Mouse (Mus musculus) intestine, embryonic 14.5 days (tissue): Measurements from ENCODE around the gene Ankrd34c. TPM values are rescaled to one million over a fixed set of nuclear protein-coding genes. Genes with fewer than 3 reads are reported as not detected.

ENCODE experiments used
- ATAC-seq: fragments of 200-750 bp; cut with Nextera tagmentation; replicated peaks from 2 replicates; pipeline ENCODE4 v1.8.0; 2017; ENCODE audit warnings: low read depth, moderate number of reproducible peaks, moderate TSS enrichment, moderate library complexity; ENCODE audit not compliant: low FRiP score, low TSS enrichment
- DNase-seq: peaks from one replicate; pipeline ENCODE4 v3.0.0-alpha.2; 2018; ENCODE audit warnings: low spot score
- H3K27ac ChIP-seq: fragments of 300-500 bp; sonication (generic); 2 replicates; pipeline ENCODE4 v1.5.1; 2014; ENCODE audit warnings: low read depth, mild to moderate bottlenecking, control low read depth
- H3K27me3 ChIP-seq: fragments of 300-500 bp; sonication (generic); replicated peaks from 2 replicates; pipeline ENCODE4 v1.6.1; 2014; ENCODE audit warnings: low read length, control low read depth; ENCODE audit not compliant: control insufficient read depth, insufficient read depth
- H3K36me3 ChIP-seq: fragments of 300-500 bp; sonication (generic); 2 replicates; pipeline ENCODE4 v1.6.1; 2014; ENCODE audit warnings: low read length, control low read depth; ENCODE audit not compliant: control insufficient read depth, insufficient read depth
- H3K4me1 ChIP-seq: fragments of 300-500 bp; sonication (generic); replicated peaks from 2 replicates; pipeline ENCODE4 v1.6.1; 2014; ENCODE audit warnings: low read length, control low read depth, mixed read lengths; ENCODE audit not compliant: control insufficient read depth, insufficient read depth
- H3K4me2 ChIP-seq: fragments of 300-500 bp; sonication (generic); 2 replicates; pipeline ENCODE4 v1.6.1; 2014; ENCODE audit warnings: low read length
- H3K4me3 ChIP-seq: fragments of 300-500 bp; sonication (generic); 2 replicates; pipeline ENCODE4 v1.5.1; 2014; ENCODE audit warnings: low read depth, low read length, control low read depth, mixed read lengths
- H3K9ac ChIP-seq: fragments of 300-500 bp; sonication (generic); 2 replicates; pipeline ENCODE4 v1.6.1; 2014; ENCODE audit warnings: mild to moderate bottlenecking, low read length
- H3K9me3 ChIP-seq: fragments of 300-500 bp; sonication (generic); 2 replicates; pipeline ENCODE4 v1.6.1; 2016; ENCODE audit warnings: low read length, control low read depth; ENCODE audit not compliant: control insufficient read depth
- WGBS: fragments of 180-500 bp; shearing (Covaris S2); extraction: QIAGEN DNeasy Blood & Tissue Kit; methylation state at CpG from one replicate; pipeline ENCODE4 v1.1.7; 2014; 5-methylcytosine and 5-hydroxymethylcytosine counted together
- polyA plus RNA-seq: library from polyadenylated mRNA; unstranded; fragments of >200 nt; fragmentation: Nextera tagmentation; extraction: Ambion mirVana; gene quantifications from 2 replicates; pipeline ENCODE4 v1.2.1, GENCODE M21; 2014

The Ankrd34c gene
- polyA plus RNA-seq, 1 experiment from 2014 or later = 0.04 TPM

GRCm38 (mm10) chr9:89740041-89740440 lies 1.8 kb upstream of the Ankrd34c start:
- no peak for ATAC-seq
- Histone ChIP-seq H3K27me3 (peaks cover 11% of the 10 kb centered on the region), H3K4me2 (no peak overlapping the region), H3K9ac (no peak overlapping the region), H3K4me1 (no peaks in the 10 kb centered on the region), H3K27ac (no peak overlapping the region), H3K36me3 (no peaks in the 10 kb centered on the region), H3K9me3 (no peaks in the 10 kb centered on the region), H3K4me3 (no peak overlapping the region)
- no peak for DNase-seq

- no peak for ATAC-seq
- Histone ChIP-seq H3K27me3 (peaks cover 11% of the 10 kb centered on the region), H3K4me2 (no peak overlapping the region), H3K9ac (no peak overlapping the region), H3K9me3 (no peaks in the 10 kb centered on the region), H3K4me1 (no peaks in the 10 kb centered on the region), H3K4me3 (no peak overlapping the region), H3K36me3 (no peaks in the 10 kb centered on the region), H3K27ac (no peak overlapping the region)
- WGBS = 9% methylated on average over 6 of the region's 6 CpGs
- no peak for DNase-seq
Observed at GRCm38 (mm10) chr9:89737888-89738287, 387 bp downstream of the Ankrd34c start.

- DNase-seq = peak; percentile 88
- Histone ChIP-seq H3K9me3 (no peaks in the 10 kb centered on the region), H3K4me1 (no peaks in the 10 kb centered on the region), H3K36me3 (no peaks in the 10 kb centered on the region), H3K4me2 (no peak overlapping the region), H3K27ac (no peak overlapping the region), H3K9ac (no peak overlapping the region), H3K27me3 (peaks cover 11% of the 10 kb centered on the region), H3K4me3 (no peak overlapping the region)
- peak; percentile 70; the same call in 1 of the 2 replicates for ATAC-seq
- 6% methylated on average over 20 of the region's 20 CpGs for WGBS
Observed at GRCm38 (mm10) chr9:89736932-89737705, 1.2 kb downstream of the Ankrd34c start.

- Histone ChIP-seq H3K4me2 (no peak overlapping the region), H3K9ac (no peak overlapping the region), H3K27me3 (no peaks in the 10 kb centered on the region), H3K4me1 (peaks cover 9% of the 10 kb centered on the region), H3K27ac (no peak overlapping the region), H3K36me3 (peaks cover under 1% of the 10 kb centered on the region), H3K4me3 (no peak overlapping the region), H3K9me3 (no peaks in the 10 kb centered on the region)
- no peak for DNase-seq
- WGBS = 26% methylated on average over 4 of the region's 4 CpGs
- ATAC-seq = no peak
Observed at GRCm38 (mm10) chr9:89706906-89707305, 31.4 kb downstream of the Ankrd34c start.

GRCm38 (mm10) chr9:89705197-89705533 lies 33.1 kb downstream of the Ankrd34c start:
- Histone ChIP-seq H3K36me3 (peaks cover 18% of the 10 kb centered on the region), H3K9ac (peak overlapping the region; percentile 64), H3K27me3 (no peaks in the 10 kb centered on the region), H3K4me1 (peaks cover 9% of the 10 kb centered on the region), H3K4me2 (peak overlapping the region; percentile 75), H3K4me3 (peak overlapping the region; percentile 60), H3K9me3 (no peaks in the 10 kb centered on the region), H3K27ac (peak overlapping the region; percentile 77; the same call in 1 of the 2 replicates)
- peak; percentile 38; the same call in 1 of the 2 replicates for ATAC-seq
- DNase-seq = no peak
- 10% methylated on average over 10 of the region's 10 CpGs for WGBS

- DNase-seq = peak; percentile 89
- ATAC-seq = peak; percentile 99
- Histone ChIP-seq H3K9ac (peak within 1 kb of the TSS; percentile 81), H3K36me3 (peaks cover 24% of the 10 kb centered on the region), H3K27me3 (no peaks in the 10 kb centered on the region), H3K4me1 (peaks cover 9% of the 10 kb centered on the region), H3K4me2 (peak within 1 kb of the TSS; percentile 75), H3K4me3 (peak within 1 kb of the TSS; percentile 60), H3K27ac (peak within 1 kb of the TSS; percentile 77), H3K9me3 (no peaks in the 10 kb centered on the region)
- WGBS = 1% methylated on average over 52 of the region's 52 CpGs
Observed at GRCm38 (mm10) chr9:89704265-89705196, 33.7 kb downstream of the Ankrd34c start, which contains the start of gene Tmed3. Tmed3 (minus strand) TSS chr9:89705068.

GRCm38 (mm10) chr9:89700910-89701457 lies 37.3 kb downstream of the Ankrd34c start:
- no peaks in the 10 kb centered on the region for H3K27me3 ChIP-seq
- no peaks in the 10 kb centered on the region for H3K9me3 ChIP-seq
- DNase-seq = no peak
- 94% methylated on average over 2 of the region's 2 CpGs for WGBS
- H3K27ac ChIP-seq = no peak overlapping the region
- H3K4me2 ChIP-seq = no peak overlapping the region
- peaks cover 38% of the 10 kb centered on the region for H3K36me3 ChIP-seq
- ATAC-seq = no peak
- H3K4me3 ChIP-seq = no peak overlapping the region
- no peak overlapping the region for H3K9ac ChIP-seq
- peaks cover 9% of the 10 kb centered on the region for H3K4me1 ChIP-seq

GRCm38 (mm10) chr9:89695143-89695542 lies 43.1 kb downstream of the Ankrd34c start:
- 85% methylated on average over 1 of the region's 1 CpGs for WGBS

More at GRCm38 (mm10) chr9:89695143-89695542, 43.1 kb downstream of the Ankrd34c start:
- Histone ChIP-seq H3K4me1 (no peaks in the 10 kb centered on the region), H3K9ac (no peak overlapping the region), H3K9me3 (no peaks in the 10 kb centered on the region), H3K36me3 (peaks cover 20% of the 10 kb centered on the region), H3K27ac (no peak overlapping the region), H3K4me2 (no peak overlapping the region), H3K4me3 (no peak overlapping the region), H3K27me3 (no peaks in the 10 kb centered on the region)
- DNase-seq (no peak), ATAC-seq (no peak)
